Mouse (Mus musculus): ENCODE results near the gene Gnb1l. TPM values are rescaled to one million over a fixed set of nuclear protein-coding genes. Genes with fewer than 3 reads are reported as not detected.

Gnb1l gene
- polyA plus RNA-seq, 1 experiment from 2014 or later: 15.0 TPM

DNA sequence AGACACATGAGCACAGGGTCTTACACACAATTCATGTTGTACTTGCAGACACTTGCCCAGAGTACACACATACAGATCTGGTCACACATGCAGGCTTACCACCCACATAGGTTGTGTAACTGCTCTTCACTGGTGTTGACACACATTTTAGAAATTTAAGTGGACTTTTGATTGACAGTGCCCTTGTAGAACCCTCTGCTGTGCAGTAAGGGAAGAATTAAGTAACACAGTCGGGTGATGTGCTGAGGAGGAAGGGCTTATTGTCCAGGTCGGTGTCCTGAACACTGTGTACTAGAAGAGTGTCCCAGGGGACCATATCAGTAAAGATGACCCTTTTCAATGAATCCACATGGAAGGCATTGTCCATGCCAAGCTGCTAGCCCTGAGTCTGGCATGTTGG lies 95.4 kb downstream of the Gnb1l start:
- H3K9ac ChIP-seq: no peak overlapping the region
- no peaks in the 10 kb centered on the region for H3K9me3 ChIP-seq (replicated peaks)
- H3K4me2 ChIP-seq: no peak overlapping the region
- ATAC-seq: no peak
- H3K4me1 ChIP-seq: peaks cover 21% of the 10 kb centered on the region; the same call in 1 of the 2 replicates
- H3K27ac ChIP-seq: no peak overlapping the region
- H3K36me3 ChIP-seq: no peaks in the 10 kb centered on the region
- WGBS (ENCODE audit: insufficient replicate concordance): 55% methylated on average over 2 of the region's 2 CpGs
- peaks cover 84% of the 10 kb centered on the region for H3K27me3 ChIP-seq (replicated peaks)
- no peak overlapping the region for H3K4me3 ChIP-seq

DNA sequence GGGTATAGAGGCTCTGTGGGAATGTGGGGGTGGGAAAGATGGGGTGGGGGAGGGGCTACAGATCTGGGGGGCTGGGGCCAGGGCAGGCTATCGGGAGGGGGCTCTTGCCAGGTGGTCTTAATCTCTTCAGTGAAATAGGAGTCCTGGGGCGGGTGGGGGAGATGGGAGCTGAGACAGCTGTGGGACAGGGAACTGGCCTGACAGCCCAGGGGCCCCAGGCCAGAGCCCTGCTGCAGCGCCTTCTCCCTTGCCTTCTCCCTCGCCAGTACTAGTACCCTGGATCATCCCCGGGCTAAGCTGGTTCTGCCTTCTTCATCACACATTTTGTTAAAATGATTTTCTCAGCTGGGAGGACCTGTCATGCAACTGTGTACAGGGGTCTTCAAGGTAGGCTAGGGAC lies 97.7 kb downstream of the Gnb1l start:
- no peak overlapping the region for H3K9ac ChIP-seq
- H3K4me2 ChIP-seq: no peak overlapping the region
- H3K36me3 ChIP-seq: no peaks in the 10 kb centered on the region
- 45% methylated on average over 5 of the region's 5 CpGs for whole genome bisulfite sequencing (ENCODE audit: insufficient replicate concordance)
- H3K27ac ChIP-seq: no peak overlapping the region
- no peak for ATAC-seq
- peaks cover 6% of the 10 kb centered on the region; the same call in 1 of the 2 replicates for H3K4me1 ChIP-seq
- H3K9me3 ChIP-seq (replicated peaks): no peaks in the 10 kb centered on the region
- no peak overlapping the region for H3K4me3 ChIP-seq
- H3K27me3 ChIP-seq (replicated peaks): peaks cover 69% of the 10 kb centered on the region

- Histone ChIP-seq H3K9ac (no peak overlapping the region), H3K4me2 (no peak overlapping the region), H3K27me3 (replicated peaks) (peaks cover 60% of the 10 kb centered on the region), H3K4me1 (0 out of 2 replicates have a peak, but pooled peaks cover 6% of the 10 kb centered on the region), H3K36me3 (no peaks in the 10 kb centered on the region), H3K27ac (no peak overlapping the region), H3K4me3 (no peak overlapping the region), H3K9me3 (replicated peaks) (no peaks in the 10 kb centered on the region)
- ATAC-seq: no peak
- WGBS (ENCODE audit: insufficient replicate concordance): 19% methylated on average over 3 of the region's 3 CpGs
Measured at GRCm38 (mm10) chr16:18598006-18598405, 99.5 kb downstream of the Gnb1l start.

DNA sequence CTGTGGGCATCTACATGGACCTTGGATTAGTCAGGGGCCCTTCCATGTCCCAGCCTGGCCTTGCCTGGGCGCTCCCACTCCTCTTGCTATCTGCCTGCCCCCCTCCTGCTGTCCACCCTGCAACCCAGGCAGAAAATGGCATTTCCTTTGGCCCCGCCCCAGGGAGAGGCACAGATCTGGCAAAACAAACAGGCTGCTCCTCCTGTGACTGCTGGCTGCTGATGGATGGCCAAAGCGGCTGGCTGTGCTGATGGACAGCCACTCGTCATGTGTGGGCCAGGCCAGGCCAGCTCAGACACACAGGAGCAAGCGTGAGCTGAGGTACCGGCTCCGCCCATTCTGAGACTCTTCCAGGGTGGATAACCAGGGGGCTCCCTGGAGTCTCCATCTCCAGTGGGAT lies 102.9 kb downstream of the Gnb1l start:
- Histone ChIP-seq H3K4me2 (no peak overlapping the region), H3K9ac (no peak overlapping the region), H3K4me3 (no peak overlapping the region), H3K27me3 (replicated peaks) (peaks cover 45% of the 10 kb centered on the region), H3K36me3 (no peaks in the 10 kb centered on the region), H3K27ac (no peak overlapping the region), H3K4me1 (0 out of 2 replicates have a peak, but pooled peaks cover 9% of the 10 kb centered on the region), H3K9me3 (replicated peaks) (no peaks in the 10 kb centered on the region)
- WGBS (ENCODE audit: insufficient replicate concordance): 58% methylated on average over 7 of the region's 7 CpGs
- ATAC-seq: no peak

- no peak; the same call in 1 of the 2 replicates for ATAC-seq
- Histone ChIP-seq H3K4me1 (0 out of 2 replicates have a peak, but pooled peaks cover 9% of the 10 kb centered on the region), H3K27ac (no peak overlapping the region), H3K4me2 (no peak overlapping the region), H3K9me3 (replicated peaks) (no peaks in the 10 kb centered on the region), H3K4me3 (no peak overlapping the region), H3K9ac (no peak overlapping the region), H3K27me3 (replicated peaks) (peaks cover 56% of the 10 kb centered on the region), H3K36me3 (no peaks in the 10 kb centered on the region)
- WGBS (ENCODE audit: insufficient replicate concordance): 48% methylated on average over 8 of the region's 8 CpGs
Measured at GRCm38 (mm10) chr16:18604267-18604701, 105.8 kb downstream of the Gnb1l start.

- Histone ChIP-seq H3K27ac (no peak overlapping the region), H3K27me3 (replicated peaks) (peaks cover 67% of the 10 kb centered on the region), H3K9ac (no peak overlapping the region), H3K36me3 (no peaks in the 10 kb centered on the region), H3K4me3 (no peak overlapping the region), H3K4me2 (no peak overlapping the region), H3K4me1 (0 out of 2 replicates have a peak, but pooled peaks cover 9% of the 10 kb centered on the region), H3K9me3 (replicated peaks) (no peaks in the 10 kb centered on the region)
- WGBS (ENCODE audit: insufficient replicate concordance): 69% methylated on average over 5 of the region's 5 CpGs
- ATAC-seq: no peak
Measured at GRCm38 (mm10) chr16:18605705-18606104, 107.2 kb downstream of the Gnb1l start.

DNA sequence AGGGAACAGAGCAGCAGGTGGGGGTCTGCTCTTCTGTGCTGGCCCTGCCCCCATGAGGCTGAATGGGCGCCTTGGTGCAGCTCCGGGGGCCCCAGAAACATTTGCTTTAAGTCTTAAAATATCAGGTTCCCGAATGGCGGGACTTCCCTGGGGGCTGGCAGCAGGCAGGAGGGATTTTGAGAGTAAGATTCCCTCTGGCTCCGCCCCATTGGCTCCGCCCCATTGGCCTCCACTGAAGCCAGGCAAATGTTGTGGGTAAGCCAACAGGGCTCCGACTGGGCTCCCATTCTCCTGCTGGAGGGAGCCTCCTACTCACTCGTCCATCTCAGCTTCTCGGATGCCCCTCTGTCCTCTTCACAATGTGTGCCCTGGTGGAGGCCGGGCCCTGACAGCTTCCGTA lies 109.7 kb downstream of the Gnb1l start:
- ATAC-seq: no peak
- Histone ChIP-seq H3K27me3 (replicated peaks) (peaks cover 79% of the 10 kb centered on the region), H3K27ac (no peak overlapping the region), H3K9me3 (replicated peaks) (no peaks in the 10 kb centered on the region), H3K4me2 (peak overlapping the region; percentile 1; the same call in 1 of the 2 replicates), H3K4me3 (no peak overlapping the region), H3K4me1 (0 out of 2 replicates have a peak, but pooled peaks cover 3% of the 10 kb centered on the region), H3K36me3 (no peaks in the 10 kb centered on the region), H3K9ac (no peak overlapping the region)
- WGBS (ENCODE audit: insufficient replicate concordance): 19% methylated on average over 11 of the region's 11 CpGs

DNA sequence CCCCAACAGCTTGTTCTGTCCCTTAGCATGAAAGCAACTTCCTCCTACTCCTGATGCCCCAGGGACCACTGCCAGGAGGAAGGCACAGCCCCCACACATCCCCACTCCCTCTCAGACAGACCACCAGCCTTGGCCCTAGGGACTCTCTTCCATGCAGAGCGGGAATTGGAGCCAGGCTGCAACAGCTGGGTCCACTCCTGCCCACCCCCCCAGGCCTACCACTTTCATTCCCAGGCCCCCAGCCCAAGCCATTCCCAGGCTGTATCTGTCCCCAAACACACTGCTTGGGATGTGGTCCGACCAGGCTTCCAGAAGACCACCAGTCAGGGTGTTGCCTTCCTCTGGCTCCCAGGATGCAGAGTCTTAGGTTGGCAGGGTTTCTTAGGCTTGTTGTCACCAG lies 110.6 kb downstream of the Gnb1l start:
- no peak overlapping the region for H3K4me3 ChIP-seq
- no peak overlapping the region for H3K9ac ChIP-seq
- H3K27ac ChIP-seq: no peak overlapping the region
- no peak for ATAC-seq
- peaks cover 87% of the 10 kb centered on the region for H3K27me3 ChIP-seq (replicated peaks)
- H3K4me2 ChIP-seq: no peak overlapping the region
- H3K4me1 ChIP-seq: 0 out of 2 replicates have a peak, but pooled peaks cover 2% of the 10 kb centered on the region
- no peaks in the 10 kb centered on the region for H3K36me3 ChIP-seq
- WGBS (ENCODE audit: insufficient replicate concordance): 60% methylated on average over 2 of the region's 2 CpGs
- no peaks in the 10 kb centered on the region for H3K9me3 ChIP-seq (replicated peaks)

GRCm38 (mm10) chr16:18611752-18612151 lies 113.2 kb downstream of the Gnb1l start:
- ATAC-seq: no peak
- H3K27me3 ChIP-seq (replicated peaks): peaks cover 89% of the 10 kb centered on the region
- H3K36me3 ChIP-seq: no peaks in the 10 kb centered on the region
- no peaks in the 10 kb centered on the region for H3K9me3 ChIP-seq (replicated peaks)
- no peak overlapping the region for H3K4me3 ChIP-seq
- H3K27ac ChIP-seq: no peak overlapping the region
- no peak overlapping the region for H3K4me2 ChIP-seq
- no peak overlapping the region for H3K9ac ChIP-seq
- WGBS (ENCODE audit: insufficient replicate concordance): 70% methylated on average over 13 of the region's 13 CpGs
- peaks cover 1% of the 10 kb centered on the region; the same call in 1 of the 2 replicates for H3K4me1 ChIP-seq

DNA sequence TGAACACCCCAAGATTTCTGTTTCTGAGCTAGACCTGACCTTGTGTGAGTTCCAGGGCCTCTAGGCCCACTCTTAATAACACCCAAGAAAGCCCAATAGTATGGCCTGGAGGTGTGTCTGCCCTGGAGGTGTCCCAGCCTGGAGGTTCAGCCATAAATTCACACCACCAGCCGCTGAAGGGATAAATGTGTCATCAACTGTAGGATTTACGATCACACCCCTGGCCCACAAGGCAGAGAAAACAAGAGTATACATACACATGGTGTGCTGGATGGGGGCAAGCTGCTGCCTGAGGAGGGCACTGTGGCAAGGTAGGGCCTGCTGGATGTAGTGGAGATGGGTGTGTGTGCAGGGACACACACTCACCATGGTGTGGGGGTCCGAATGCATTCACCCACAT lies 114.8 kb downstream of the Gnb1l start:
- H3K27me3 ChIP-seq (replicated peaks): peaks cover 92% of the 10 kb centered on the region
- 63% methylated on average over 3 of the region's 3 CpGs for WGBS (ENCODE audit: insufficient replicate concordance)

More for the DNA sequence above, 114.8 kb downstream of the Gnb1l start:
- Histone ChIP-seq H3K9ac (no peak overlapping the region), H3K36me3 (no peaks in the 10 kb centered on the region), H3K4me2 (no peak overlapping the region), H3K4me1 (peaks cover 15% of the 10 kb centered on the region), H3K9me3 (replicated peaks) (no peaks in the 10 kb centered on the region), H3K4me3 (no peak overlapping the region), H3K27ac (no peak overlapping the region)
- no peak for ATAC-seq

Other genes with a start within 250 kb of the Gnb1l start
- 595 and 610 TPM in 2 replicates for gene Ranbp1, start 250.0 kb upstream of the Gnb1l start, polyA plus RNA-seq (2016; fragmentation: Nextera tagmentation; extraction: Ambion mirVana)
- 1.7 TPM in 1 of 2 replicates, not detected in the other for gene Gm49776, start 240.4 kb upstream of the Gnb1l start, polyA plus RNA-seq (2016; fragmentation: Nextera tagmentation; extraction: Ambion mirVana)
- 17.1 and 19.0 TPM in 2 replicates for gene Dgcr8, start 209.5 kb upstream of the Gnb1l start, polyA plus RNA-seq (2016; fragmentation: Nextera tagmentation; extraction: Ambion mirVana)
- 76.3 and 79.3 TPM in 2 replicates for gene Tango2, start 150.6 kb upstream of the Gnb1l start, polyA plus RNA-seq (2016; fragmentation: Nextera tagmentation; extraction: Ambion mirVana)
- gene Arvcf, start 150.5 kb upstream of the Gnb1l start, polyA plus RNA-seq (2016; fragmentation: Nextera tagmentation; extraction: Ambion mirVana): 12.6 and 12.9 TPM in 2 replicates
- gene Txnrd2, start 72.3 kb upstream of the Gnb1l start, polyA plus RNA-seq (2016; fragmentation: Nextera tagmentation; extraction: Ambion mirVana): 106 and 107 TPM in 2 replicates
- gene Comt, start 71.9 kb upstream of the Gnb1l start, polyA plus RNA-seq (2016; fragmentation: Nextera tagmentation; extraction: Ambion mirVana): 113 and 120 TPM in 2 replicates
- 1.3 and 1.7 TPM in 2 replicates for gene Rtl10, start 188 bp downstream of the Gnb1l start, polyA plus RNA-seq (2016; fragmentation: Nextera tagmentation; extraction: Ambion mirVana)
- gene Tbx1, start 92.0 kb downstream of the Gnb1l start, polyA plus RNA-seq (2016; fragmentation: Nextera tagmentation; extraction: Ambion mirVana): 0.08 TPM in 1 of 2 replicates, not detected in the other
- gene Gp1bb, start 123.7 kb downstream of the Gnb1l start, polyA plus RNA-seq (2016; fragmentation: Nextera tagmentation; extraction: Ambion mirVana): 40.8 and 44.2 TPM in 2 replicates
- 0.31 and 0.61 TPM in 2 replicates for gene Gm49601, start 127.7 kb downstream of the Gnb1l start, polyA plus RNA-seq (2016; fragmentation: Nextera tagmentation; extraction: Ambion mirVana)
- 2.6 and 2.8 TPM in 2 replicates for gene Sept5, start 131.2 kb downstream of the Gnb1l start, polyA plus RNA-seq (2016; fragmentation: Nextera tagmentation; extraction: Ambion mirVana)

Measured in liver, embryonic 12.5 days (tissue).